Mouse (Mus musculus) MEL (cell line): ENCODE measurements around the gene Btbd11. TPM values are rescaled to one million over a fixed set of nuclear protein-coding genes. Genes with fewer than 3 reads are reported as not detected.

ENCODE experiments used
- DNase-seq: peaks from one replicate; pipeline ENCODE4 v3.0.0; 2011; ENCODE audit warnings: low read depth, low spot score
- H3K27ac ChIP-seq: 2 replicates; pipeline ENCODE4 v1.5.1; 2012; ENCODE audit warnings: low read depth, mild to moderate bottlenecking, control low read depth, low read length, moderate library complexity; ENCODE audit not compliant: control insufficient read depth
- H3K27me3 ChIP-seq, 2 experiments: fragments of 150-350 bp in 1 of 2; sonication (generic) in 1 of 2; 2 replicates each; pipeline ENCODE4 v1.6.1; 2012; ENCODE audit warnings: low read length in 2 of 2, mild to moderate bottlenecking in 2 of 2, improper control_type of control experiment in 1 of 2, moderate library complexity in 1 of 2; ENCODE audit not compliant: insufficient read depth in 2 of 2, control insufficient read depth in 1 of 2
- H3K36me3 ChIP-seq, 2 experiments: 2 replicates each; pipeline ENCODE4 v1.6.1; 2012 to 2014; ENCODE audit warnings: low read length in 2 of 2, improper control_type of control experiment in 1 of 2, inconsistent platforms in 1 of 2, mild to moderate bottlenecking in 1 of 2; ENCODE audit not compliant: insufficient read depth in 2 of 2, control insufficient read depth in 1 of 2
- H3K4me1 ChIP-seq, 2 experiments: fragments of 150-350 bp in 1 of 2; sonication (generic) in 1 of 2; 2 replicates each; pipeline ENCODE4 v1.6.1; 2012; ENCODE audit warnings: low read length in 2 of 2, improper control_type of control experiment in 1 of 2, mild to moderate bottlenecking in 1 of 2; ENCODE audit not compliant: insufficient read depth in 2 of 2, control insufficient read depth in 1 of 2
- H3K4me3 ChIP-seq, 2 experiments: fragments of 150-350 bp in 1 of 2; sonication (generic) in 1 of 2; 2 replicates each; pipeline ENCODE4 v1.5.1; 2012; ENCODE audit warnings: low read depth in 2 of 2, low read length in 2 of 2, mild to moderate bottlenecking in 2 of 2, moderate library complexity in 2 of 2, control low read depth in 1 of 2, improper control_type of control experiment in 1 of 2; ENCODE audit not compliant: control insufficient read depth in 1 of 2, insufficient read depth in 1 of 2
- H3K79me2 ChIP-seq: 2 replicates; pipeline ENCODE4 v1.6.1; 2012; ENCODE audit warnings: mild to moderate bottlenecking, low read length, moderate library complexity; ENCODE audit not compliant: control insufficient read depth, poor library complexity, insufficient read depth
- H3K9ac ChIP-seq: 2 replicates; pipeline ENCODE4 v1.6.1; 2012; ENCODE audit warnings: low read depth, mild to moderate bottlenecking, control low read depth, low read length, moderate library complexity; ENCODE audit not compliant: control insufficient read depth, poor library complexity, severe bottlenecking
- H3K9me3 ChIP-seq: fragments of 150-350 bp; sonication (generic); replicated peaks from 2 replicates; pipeline ENCODE4 v1.6.1; 2012; ENCODE audit warnings: mild to moderate bottlenecking, low read length, improper control_type of control experiment, moderate library complexity; ENCODE audit not compliant: insufficient read depth
- E2F4 ChIP-seq: IDR thresholded peaks from 2 replicates; pipeline ENCODE4 v1.6.1; 2011; ENCODE audit warnings: low read depth, low read length, improper control_type of control experiment, borderline replicate concordance
- ELF1 ChIP-seq: IDR thresholded peaks from 2 replicates; pipeline ENCODE4 v1.6.1; 2014; ENCODE audit warnings: low read depth, mild to moderate bottlenecking, inconsistent platforms, low read length, improper control_type of control experiment, moderate library complexity
- EP300 ChIP-seq, 2 experiments: IDR thresholded peaks; 2 replicates each; pipeline ENCODE4 v1.6.1; 2011; ENCODE audit warnings: improper control_type of control experiment in 2 of 2, low read length in 2 of 2, low read depth in 1 of 2, mild to moderate bottlenecking in 1 of 2
- ETS1 ChIP-seq: IDR thresholded peaks from 2 replicates; pipeline ENCODE4 v1.6.1; 2012; ENCODE audit warnings: low read depth, mild to moderate bottlenecking, inconsistent platforms, low read length, improper control_type of control experiment, moderate library complexity
- GABPA ChIP-seq: IDR thresholded peaks from 2 replicates; pipeline ENCODE4 v1.6.1; 2012; ENCODE audit warnings: low read depth, mild to moderate bottlenecking, inconsistent platforms, low read length, improper control_type of control experiment, moderate library complexity
- GATA1 ChIP-seq: IDR thresholded peaks from 2 replicates; pipeline ENCODE4 v1.6.1; 2011; ENCODE audit warnings: low read depth, low read length, improper control_type of control experiment
- HCFC1 ChIP-seq: IDR thresholded peaks from 2 replicates; pipeline ENCODE4 v1.6.1; 2012; ENCODE audit warnings: low read depth, mild to moderate bottlenecking, inconsistent platforms, low read length, improper control_type of control experiment, moderate library complexity
- JUND ChIP-seq: IDR thresholded peaks from 2 replicates; pipeline ENCODE4 v1.6.1; 2011; ENCODE audit warnings: low read depth, mild to moderate bottlenecking, improper control_type of control experiment, low read length
- MAFK ChIP-seq: IDR thresholded peaks from 2 replicates; pipeline ENCODE4 v1.6.1; 2011; ENCODE audit warnings: low read depth, mild to moderate bottlenecking, low read length, improper control_type of control experiment, borderline replicate concordance
- MAX ChIP-seq: IDR thresholded peaks from 2 replicates; pipeline ENCODE4 v1.6.1; 2011; ENCODE audit warnings: low read length, improper control_type of control experiment
- MAZ ChIP-seq: IDR thresholded peaks from 2 replicates; pipeline ENCODE4 v1.6.1; 2012; ENCODE audit warnings: low read depth, mild to moderate bottlenecking, inconsistent platforms, low read length, improper control_type of control experiment
- MEF2A ChIP-seq: IDR thresholded peaks from 2 replicates; pipeline ENCODE4 v1.6.1; 2014; ENCODE audit warnings: low read depth, mild to moderate bottlenecking, inconsistent platforms, low read length, improper control_type of control experiment; ENCODE audit not compliant: poor library complexity, insufficient replicate concordance, severe bottlenecking; ENCODE audit errors: extremely low read depth
- MXI1 ChIP-seq: IDR thresholded peaks from 2 replicates; pipeline ENCODE4 v1.6.1; 2011; ENCODE audit warnings: mild to moderate bottlenecking, low read depth, low read length, improper control_type of control experiment
- MYC ChIP-seq: IDR thresholded peaks from 2 replicates; pipeline ENCODE4 v1.6.1; 2011; ENCODE audit warnings: low read depth, mild to moderate bottlenecking, low read length, improper control_type of control experiment, moderate library complexity
- NELFE ChIP-seq: IDR thresholded peaks from 2 replicates; pipeline ENCODE4 v1.6.1; 2011; ENCODE audit warnings: low read depth, low read length, improper control_type of control experiment
- POLR2A ChIP-seq, 2 experiments: IDR thresholded peaks; 2 replicates each; pipeline ENCODE4 v1.6.1; 2011 to 2012; ENCODE audit warnings: low read length in 2 of 2, mild to moderate bottlenecking in 2 of 2, control low read depth in 1 of 2, improper control_type of control experiment in 1 of 2, low read depth in 1 of 2, moderate library complexity in 1 of 2; ENCODE audit not compliant: control insufficient read depth in 1 of 2, insufficient read depth in 1 of 2, poor library complexity in 1 of 2
- POLR2AphosphoS5 ChIP-seq: IDR thresholded peaks from 2 replicates; pipeline ENCODE4 v1.6.1; 2012; ENCODE audit warnings: low read depth, borderline replicate concordance, mild to moderate bottlenecking, inconsistent platforms, low read length, moderate library complexity, mixed read lengths
- RAD21 ChIP-seq: IDR thresholded peaks from 2 replicates; pipeline ENCODE4 v1.6.1; 2011; ENCODE audit warnings: mild to moderate bottlenecking, low read depth, low read length, improper control_type of control experiment
- RCOR1 ChIP-seq: IDR thresholded peaks from 2 replicates; pipeline ENCODE4 v1.6.1; 2012; ENCODE audit warnings: low read depth, mild to moderate bottlenecking, inconsistent platforms, low read length, improper control_type of control experiment
- TAL1 ChIP-seq: IDR thresholded peaks from 2 replicates; pipeline ENCODE4 v1.6.1; 2012; ENCODE audit warnings: mild to moderate bottlenecking, inconsistent platforms, low read length, moderate library complexity, mixed read lengths
- TCF12 ChIP-seq: IDR thresholded peaks from 2 replicates; pipeline ENCODE4 v1.6.1; 2014; ENCODE audit warnings: low read depth, mild to moderate bottlenecking, inconsistent platforms, low read length, improper control_type of control experiment, moderate library complexity
- UBTF ChIP-seq: IDR thresholded peaks from 2 replicates; pipeline ENCODE4 v1.6.1; 2012; ENCODE audit warnings: low read depth, mild to moderate bottlenecking, inconsistent platforms, low read length, improper control_type of control experiment, moderate library complexity, borderline replicate concordance; ENCODE audit not compliant: insufficient read depth
- USF1 ChIP-seq: IDR thresholded peaks from 2 replicates; pipeline ENCODE4 v1.6.1; 2014; ENCODE audit warnings: low read depth, mild to moderate bottlenecking, inconsistent platforms, low read length, improper control_type of control experiment, moderate library complexity
- USF2 ChIP-seq, 2 experiments: IDR thresholded peaks; 2 replicates each; pipeline ENCODE4 v1.6.1; 2011 to 2012; ENCODE audit warnings: improper control_type of control experiment in 2 of 2, low read length in 2 of 2, borderline replicate concordance in 1 of 2, inconsistent platforms in 1 of 2, low read depth in 1 of 2, mild to moderate bottlenecking in 1 of 2; ENCODE audit not compliant: insufficient read depth in 1 of 2
- ZNF384 ChIP-seq: IDR thresholded peaks from 2 replicates; pipeline ENCODE4 v1.6.1; 2012; ENCODE audit warnings: low read depth, mild to moderate bottlenecking, inconsistent platforms, low read length, improper control_type of control experiment
- polyA plus RNA-seq, 2 experiments: library from polyadenylated mRNA; stranded (reverse) in 1 of 2; unstranded in 1 of 2; fragments of >175 nt in 1 of 2; fragments of >200 nt in 1 of 2; gene quantifications; 2 replicates each; pipeline versions ENCODE4 v1.2.1 to v1.2.4; 2012; ENCODE audit warnings: low replicate concordance in 2 of 2, low read depth in 1 of 2; ENCODE audit not compliant: insufficient read length in 2 of 2, insufficient read depth in 1 of 2, missing spikeins in 1 of 2
- total RNA-seq: library from RNA; depleted of rRNA; stranded (reverse); fragments of 300-350 nt; gene quantifications from 2 replicates; pipeline ENCODE4 v1.2.3, GENCODE M21; 2012

The Btbd11 gene
- total and polyA plus RNA-seq, 3 experiments: not detected

DNA sequence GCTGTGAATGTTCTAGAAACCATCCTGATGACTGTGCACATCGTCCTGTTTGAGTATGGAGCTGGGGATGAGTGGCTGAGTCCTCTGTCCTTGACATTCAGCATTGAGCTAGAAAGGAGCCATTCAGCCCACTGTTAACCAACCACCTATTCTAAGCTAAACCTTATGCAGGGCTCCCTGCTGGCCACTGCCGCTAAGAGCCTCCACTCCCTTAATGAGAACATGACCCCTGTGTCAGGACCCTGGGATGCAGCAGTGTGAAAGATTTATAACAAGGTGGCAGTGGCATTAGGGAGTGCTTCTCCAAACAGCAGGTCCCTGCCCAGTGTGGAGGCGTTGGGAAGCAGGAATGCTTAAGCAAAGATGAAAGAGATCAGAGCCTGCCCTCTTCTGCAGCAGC is 123.7 kb downstream of the Btbd11 start:
- Histone ChIP-seq H3K27ac (no peak overlapping the region), H3K4me3 (no peak overlapping the region), H3K79me2 (no peaks in the 10 kb centered on the region), H3K4me1 (no peaks in the 10 kb centered on the region), H3K27me3 (no peaks in the 10 kb centered on the region), H3K36me3 (no peaks in the 10 kb centered on the region), H3K9me3 (no peaks in the 10 kb centered on the region), H3K9ac (no peak overlapping the region)
- TF ChIP-seq ZNF384 (no peak), NELFE (no peak), GATA1 (no peak), MAX (no peak), USF1 (no peak), UBTF (no peak), RCOR1 (no peak), TAL1 (no peak), JUND (no peak), EP300 (IDR thresholded peaks at IDR 0.05; ENCODE audit: low read depth in 1 of 2, low read length in 2 of 2) (no peak), USF2 (IDR thresholded peaks at IDR 0.05; ENCODE audit: borderline replicate concordance in 1 of 2, insufficient read depth in 1 of 2, low read depth in 1 of 2, low read length in 2 of 2) (no peak), HCFC1 (no peak), ELF1 (no peak), POLR2AphosphoS5 (no peak), GABPA (no peak), E2F4 (no peak), MXI1 (no peak), MEF2A (no peak)
- no peak for DNase-seq

- TF ChIP-seq MAX: no peak
- TF ChIP-seq USF1: no peak
- TF ChIP-seq MAZ: no peak
- no peak for TF ChIP-seq E2F4
- TF ChIP-seq TCF12: no peak
- no peak for TF ChIP-seq MYC
- no peak for TF ChIP-seq ETS1
- TF ChIP-seq MAFK: no peak
- TF ChIP-seq RAD21: no peak
- no peak for TF ChIP-seq EP300 (IDR thresholded peaks at IDR 0.05; ENCODE audit: low read depth in 1 of 2, low read length in 2 of 2)
- no peak for TF ChIP-seq NELFE
- TF ChIP-seq POLR2A (IDR thresholded peaks at IDR 0.05; ENCODE audit: control insufficient read depth in 1 of 2, insufficient read depth in 1 of 2, low read depth in 1 of 2, low read length in 2 of 2, poor library complexity in 1 of 2): no peak
- no peaks in the 10 kb centered on the region for H3K4me1 ChIP-seq
- no peaks in the 10 kb centered on the region for H3K36me3 ChIP-seq
- DNase-seq: no peak
- H3K9me3 ChIP-seq: no peaks in the 10 kb centered on the region
- no peak overlapping the region for H3K9ac ChIP-seq
- no peaks in the 10 kb centered on the region for H3K79me2 ChIP-seq
- H3K27me3 ChIP-seq: no peaks in the 10 kb centered on the region
- no peak overlapping the region for H3K4me3 ChIP-seq
- no peak overlapping the region for H3K27ac ChIP-seq
Measured at GRCm38 (mm10) chr10:85512808-85513207, 126.2 kb downstream of the Btbd11 start.
